Mouse (Mus musculus) ES-E14 (cell line): ENCODE data around the gene Dppa4.

Source experiments
- CHD2 ChIP-seq: IDR thresholded peaks from 2 replicates; pipeline ENCODE4 v1.6.1; 2014; ENCODE audit warnings: mild to moderate bottlenecking, low read depth, low read length, inconsistent platforms
- ZNF384 ChIP-seq: IDR thresholded peaks from 2 replicates; pipeline ENCODE4 v1.6.1; 2012; ENCODE audit warnings: low read depth, low read length, inconsistent platforms

DNA sequence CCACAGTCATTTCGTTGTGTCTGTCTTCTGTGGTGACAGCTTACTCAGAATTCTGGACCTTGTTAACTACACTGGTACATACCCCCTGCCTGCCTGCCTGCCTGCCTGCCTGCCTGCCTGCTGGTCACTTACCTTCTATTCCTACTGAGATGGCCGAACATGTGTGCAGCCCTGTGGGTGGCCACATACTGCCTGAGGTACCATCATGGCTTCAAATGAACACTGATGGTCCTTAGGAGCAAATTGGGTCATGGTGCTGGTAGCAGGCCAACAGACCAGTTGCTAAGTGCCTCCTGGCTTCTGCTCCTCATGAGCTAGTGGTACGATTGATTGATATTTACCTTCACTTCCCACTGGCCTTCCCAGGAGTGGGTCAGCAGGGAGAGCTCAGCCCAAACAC, 48.3 kb downstream of the Dppa4 start:
- TF ChIP-seq ZNF384, result no peak
- no peak for TF ChIP-seq CHD2
